Mouse (Mus musculus) induced T-regulatory cell, adult 2 months (primary cell): Measurements from ENCODE around the gene Cldn34b4.

Experiments
- DNase-seq: peaks from one replicate; pipeline ENCODE4 v3.0.0-alpha.2; 2012; ENCODE audit warnings: low read depth

The Cldn34b4 gene

GRCm38 (mm10) chrX:76393050-76393449, at the start of gene Cldn34b4:
Cldn34b4 (plus strand) TSS chrX:76393350.
- DNase-seq = no peak
